Mouse (Mus musculus): Measurements from ENCODE around the gene Prkca. TPM values are rescaled to one million over a fixed set of nuclear protein-coding genes. Genes with fewer than 3 reads are reported as not detected.
A peak's percentile ranks its signal among the peaks of the same experiment; 100 is the strongest.

The Prkca gene
- polyA plus RNA-seq, 1 experiment: 43.2 TPM

GRCm38 (mm10) chr11:108196796-108197195 is 146.9 kb downstream of the Prkca start:
- TF ChIP-seq POLR2A (IDR thresholded peaks at IDR 0.05; ENCODE audit: low read depth, low read length) (no peak), CTCF (IDR thresholded peaks at IDR 0.05; ENCODE audit: borderline replicate concordance, insufficient read depth, low read length) (no peak)
- Histone ChIP-seq H3K4me3 (ENCODE audit: insufficient read depth, low read length) (no peak overlapping the region), H3K27ac (ENCODE audit: insufficient read depth, low read length) (no peak overlapping the region), H3K4me1 (ENCODE audit: control insufficient read depth, insufficient read depth, low read length) (no peaks in the 10 kb centered on the region)

- TF ChIP-seq CTCF (IDR thresholded peaks at IDR 0.05; ENCODE audit: borderline replicate concordance, insufficient read depth, low read length): no peak
- no peak for TF ChIP-seq POLR2A (IDR thresholded peaks at IDR 0.05; ENCODE audit: low read depth, low read length)
- H3K4me1 ChIP-seq (ENCODE audit: control insufficient read depth, insufficient read depth, low read length): no peaks in the 10 kb centered on the region
- H3K4me3 ChIP-seq (ENCODE audit: insufficient read depth, low read length): no peak overlapping the region
- H3K27ac ChIP-seq (ENCODE audit: insufficient read depth, low read length): no peak overlapping the region
Measured at GRCm38 (mm10) chr11:108190298-108190697, 153.4 kb downstream of the Prkca start.

GRCm38 (mm10) chr11:108189362-108189761 is 154.4 kb downstream of the Prkca start:
- no peak for TF ChIP-seq POLR2A (IDR thresholded peaks at IDR 0.05; ENCODE audit: low read depth, low read length)
- no peak for TF ChIP-seq CTCF (IDR thresholded peaks at IDR 0.05; ENCODE audit: borderline replicate concordance, insufficient read depth, low read length)
- H3K4me3 ChIP-seq (ENCODE audit: insufficient read depth, low read length): no peak overlapping the region
- H3K4me1 ChIP-seq (ENCODE audit: control insufficient read depth, insufficient read depth, low read length): no peaks in the 10 kb centered on the region
- no peak overlapping the region for H3K27ac ChIP-seq (ENCODE audit: insufficient read depth, low read length)

GRCm38 (mm10) chr11:108182421-108182820 is 161.3 kb downstream of the Prkca start:
- no peak for TF ChIP-seq CTCF (IDR thresholded peaks at IDR 0.05; ENCODE audit: borderline replicate concordance, insufficient read depth, low read length)
- no peak for TF ChIP-seq POLR2A (IDR thresholded peaks at IDR 0.05; ENCODE audit: low read depth, low read length)
- H3K4me3 ChIP-seq (ENCODE audit: insufficient read depth, low read length): no peak overlapping the region

GRCm38 (mm10) chr11:108181012-108181713 is 162.6 kb downstream of the Prkca start:
- Histone ChIP-seq H3K27ac (ENCODE audit: insufficient read depth, low read length) (no peak overlapping the region), H3K4me3 (ENCODE audit: insufficient read depth, low read length) (no peak overlapping the region), H3K4me1 (ENCODE audit: control insufficient read depth, insufficient read depth, low read length) (0 out of 2 replicates have a peak, but pooled peaks cover 4% of the 10 kb centered on the region)
- TF ChIP-seq POLR2A (IDR thresholded peaks at IDR 0.05; ENCODE audit: low read depth, low read length) (no peak), CTCF (IDR thresholded peaks at IDR 0.05; ENCODE audit: borderline replicate concordance, insufficient read depth, low read length) (no peak)

More at GRCm38 (mm10) chr11:108182421-108182820, 161.3 kb downstream of the Prkca start:
- H3K4me1 ChIP-seq (ENCODE audit: control insufficient read depth, insufficient read depth, low read length): 0 out of 2 replicates have a peak, but pooled peaks cover 4% of the 10 kb centered on the region
- no peak overlapping the region for H3K27ac ChIP-seq (ENCODE audit: insufficient read depth, low read length)

GRCm38 (mm10) chr11:108178802-108179201 is 164.9 kb downstream of the Prkca start:
- Histone ChIP-seq H3K4me1 (ENCODE audit: control insufficient read depth, insufficient read depth, low read length) (0 out of 2 replicates have a peak, but pooled peaks cover 4% of the 10 kb centered on the region), H3K27ac (ENCODE audit: insufficient read depth, low read length) (no peak overlapping the region), H3K4me3 (ENCODE audit: insufficient read depth, low read length) (no peak overlapping the region)
- TF ChIP-seq POLR2A (IDR thresholded peaks at IDR 0.05; ENCODE audit: low read depth, low read length) (no peak), CTCF (IDR thresholded peaks at IDR 0.05; ENCODE audit: borderline replicate concordance, insufficient read depth, low read length) (no peak)

GRCm38 (mm10) chr11:108178258-108178657 is 165.5 kb downstream of the Prkca start:
- TF ChIP-seq POLR2A (IDR thresholded peaks at IDR 0.05; ENCODE audit: low read depth, low read length) (no peak), CTCF (IDR thresholded peaks at IDR 0.05; ENCODE audit: borderline replicate concordance, insufficient read depth, low read length) (no peak)
- H3K4me1 ChIP-seq (ENCODE audit: control insufficient read depth, insufficient read depth, low read length): 0 out of 2 replicates have a peak, but pooled peaks cover 4% of the 10 kb centered on the region
- no peak overlapping the region for H3K4me3 ChIP-seq (ENCODE audit: insufficient read depth, low read length)
- H3K27ac ChIP-seq (ENCODE audit: insufficient read depth, low read length): no peak overlapping the region

GRCm38 (mm10) chr11:108176715-108177114 is 167.0 kb downstream of the Prkca start:
- Histone ChIP-seq H3K27ac (ENCODE audit: insufficient read depth, low read length) (peak overlapping the region; percentile 49; the same call in 1 of the 2 replicates), H3K4me3 (ENCODE audit: insufficient read depth, low read length) (no peak overlapping the region), H3K4me1 (ENCODE audit: control insufficient read depth, insufficient read depth, low read length) (0 out of 2 replicates have a peak, but pooled peaks cover 4% of the 10 kb centered on the region)
- no peak for TF ChIP-seq CTCF (IDR thresholded peaks at IDR 0.05; ENCODE audit: borderline replicate concordance, insufficient read depth, low read length)
- no peak for TF ChIP-seq POLR2A (IDR thresholded peaks at IDR 0.05; ENCODE audit: low read depth, low read length)

- Histone ChIP-seq H3K4me1 (ENCODE audit: control insufficient read depth, insufficient read depth, low read length) (peaks cover 3% of the 10 kb centered on the region; the same call in 1 of the 2 replicates), H3K4me3 (ENCODE audit: insufficient read depth, low read length) (no peak overlapping the region), H3K27ac (ENCODE audit: insufficient read depth, low read length) (no peak overlapping the region)
- TF ChIP-seq POLR2A (IDR thresholded peaks at IDR 0.05; ENCODE audit: low read depth, low read length) (no peak), CTCF (IDR thresholded peaks at IDR 0.05; ENCODE audit: borderline replicate concordance, insufficient read depth, low read length) (no peak)
Measured at GRCm38 (mm10) chr11:108171917-108172316, 171.8 kb downstream of the Prkca start.

- no peak for TF ChIP-seq CTCF (IDR thresholded peaks at IDR 0.05; ENCODE audit: borderline replicate concordance, insufficient read depth, low read length)
- no peak for TF ChIP-seq POLR2A (IDR thresholded peaks at IDR 0.05; ENCODE audit: low read depth, low read length)
- Histone ChIP-seq H3K4me3 (ENCODE audit: insufficient read depth, low read length) (no peak overlapping the region), H3K27ac (ENCODE audit: insufficient read depth, low read length) (no peak overlapping the region), H3K4me1 (ENCODE audit: control insufficient read depth, insufficient read depth, low read length) (peaks cover 3% of the 10 kb centered on the region; the same call in 1 of the 2 replicates)
Measured at GRCm38 (mm10) chr11:108171260-108171659, 172.5 kb downstream of the Prkca start.
